Comparison of ENCODE assay signal across 8 mouse cellular contexts in genomic region chr8:120416173-120416521, GRCm38 (mm10).
DNase-seq lines count a peak whose midpoint lies in the region; ATAC-seq lines count a peak whose summit lies in the region.

No protein-coding gene starts in this region.

- ATAC-seq in hindbrain, embryonic 15.5 days (ENCODE audit: low FRiP score, low read depth), result no peak
- ATAC-seq in liver, embryonic 15.5 days (ENCODE audit: insufficient read depth), result no peak
- no peak for ATAC-seq in stomach, embryonic 14.5 days (ENCODE audit: insufficient number of reproducible peaks, insufficient read depth, low FRiP score, low read depth)

- H3K36me3 ChIP-seq in hindbrain, embryonic 15.5 days, result no peaks in the 10 kb centered on the region
- no peaks in the 10 kb centered on the region for H3K36me3 ChIP-seq in liver, embryonic 15.5 days (replicated peaks)
- H3K36me3 ChIP-seq in stomach, embryonic 14.5 days (ENCODE audit: control insufficient read depth, insufficient read depth, low read length), result no peaks in the 10 kb centered on the region

- H3K27me3 ChIP-seq in hindbrain, embryonic 15.5 days, result no peaks in the 10 kb centered on the region
- H3K27me3 ChIP-seq in liver, embryonic 15.5 days, result peaks cover 46% of the 10 kb centered on the region
- no peaks in the 10 kb centered on the region for H3K27me3 ChIP-seq in stomach, embryonic 14.5 days (ENCODE audit: control insufficient read depth, insufficient read depth, low read length)

- H3K4me1 ChIP-seq in hindbrain, embryonic 15.5 days (replicated peaks), result peaks cover 67% of the 10 kb centered on the region
- peaks cover 58% of the 10 kb centered on the region for H3K4me1 ChIP-seq in liver, embryonic 15.5 days (replicated peaks)
- peaks cover 55% of the 10 kb centered on the region for H3K4me1 ChIP-seq in stomach, embryonic 14.5 days (ENCODE audit: control insufficient read depth, insufficient read depth, low read length)

- H3K9me3 ChIP-seq in hindbrain, embryonic 15.5 days, result no peaks in the 10 kb centered on the region
- H3K9me3 ChIP-seq in liver, embryonic 15.5 days (replicated peaks), result no peaks in the 10 kb centered on the region
- H3K9me3 ChIP-seq in stomach, embryonic 14.5 days (ENCODE audit: control insufficient read depth, low read depth, low read length), result no peaks in the 10 kb centered on the region

- H3K4me2 ChIP-seq in hindbrain, embryonic 15.5 days, result peak overlapping the region; percentile 35
- peak overlapping the region; percentile 50 for H3K4me2 ChIP-seq in liver, embryonic 15.5 days
- peak overlapping the region; percentile 30 for H3K4me2 ChIP-seq in stomach, embryonic 14.5 days (replicated peaks; ENCODE audit: low read depth, low read length)

- DNase-seq in kidney, adult 18-20 months, result peak; percentile 45
- no peak for DNase-seq in kidney, adult 8-10 months
- DNase-seq in embryo, embryonic 9.5 days (ENCODE audit: extremely low spot score), result no peak
- no peak for DNase-seq in adrenal gland, postnatal 4 days (ENCODE audit: low spot score in 2 of 2)
- DNase-seq in spleen, adult 18-20 months, result no peak

- 36% methylated on average over 8 of the region's 8 CpGs for WGBS in hindbrain, embryonic 15.5 days
- 37% methylated on average over 8 of the region's 8 CpGs for WGBS in liver, embryonic 15.5 days (ENCODE audit: insufficient replicate concordance)
- 26% methylated on average over 8 of the region's 8 CpGs for WGBS in stomach, embryonic 14.5 days

- H3K27ac ChIP-seq in hindbrain, embryonic 15.5 days (replicated peaks), result peak overlapping the region; percentile 90
- H3K27ac ChIP-seq in liver, embryonic 15.5 days (replicated peaks), result peak overlapping the region; percentile 76
- peak overlapping the region; percentile 97 for H3K27ac ChIP-seq in stomach, embryonic 14.5 days (ENCODE audit: low read length)

- H3K4me3 ChIP-seq in hindbrain, embryonic 15.5 days, result no peak overlapping the region
- H3K4me3 ChIP-seq in liver, embryonic 15.5 days (replicated peaks), result no peak overlapping the region
- H3K4me3 ChIP-seq in stomach, embryonic 14.5 days (ENCODE audit: low read depth, low read length), result no peak overlapping the region

- peak overlapping the region; percentile 27; the same call in 1 of the 2 replicates for H3K9ac ChIP-seq in hindbrain, embryonic 15.5 days
- peak overlapping the region; percentile 6; the same call in 1 of the 2 replicates for H3K9ac ChIP-seq in liver, embryonic 15.5 days
- H3K9ac ChIP-seq in stomach, embryonic 14.5 days (replicated peaks; ENCODE audit: low read depth, low read length), result no peak overlapping the region
